Mouse (Mus musculus): ENCODE results near the gene Ftl1.
A peak's percentile ranks its signal among the peaks of the same experiment; 100 is the strongest.

Gene Ftl1

GRCm38 (mm10) chr7:45456721-45457203 lies 2.9 kb downstream of the Ftl1 start:
- no peak for ATAC-seq (ENCODE audit: insufficient number of reproducible peaks, low FRiP score, low TSS enrichment)

GRCm38 (mm10) chr7:45455932-45456696 lies 3.6 kb downstream of the Ftl1 start:
- ATAC-seq (ENCODE audit: insufficient number of reproducible peaks, low FRiP score, low TSS enrichment): no peak

GRCm38 (mm10) chr7:45454971-45455370 lies 4.7 kb downstream of the Ftl1 start:
- ATAC-seq (ENCODE audit: insufficient number of reproducible peaks, low FRiP score, low TSS enrichment): no peak

- ATAC-seq (ENCODE audit: insufficient number of reproducible peaks, low FRiP score, low TSS enrichment): peak; percentile 75; the same call in 1 of the 2 replicates
These were observed 8.2 kb downstream of the Ftl1 start for GRCm38 (mm10) chr7:45451344-45451982.

GRCm38 (mm10) chr7:45449974-45450373 lies 9.7 kb downstream of the Ftl1 start:
- no peak for ATAC-seq (ENCODE audit: insufficient number of reproducible peaks, low FRiP score, low TSS enrichment)

GRCm38 (mm10) chr7:45447325-45447990 lies 12.2 kb downstream of the Ftl1 start:
- no peak for ATAC-seq (ENCODE audit: insufficient number of reproducible peaks, low FRiP score, low TSS enrichment)

GRCm38 (mm10) chr7:45446589-45446988 lies 13.1 kb downstream of the Ftl1 start:
- ATAC-seq (ENCODE audit: insufficient number of reproducible peaks, low FRiP score, low TSS enrichment): no peak

GRCm38 (mm10) chr7:45443526-45444420 lies 15.9 kb downstream of the Ftl1 start:
- no peak for ATAC-seq (ENCODE audit: insufficient number of reproducible peaks, low FRiP score, low TSS enrichment)

GRCm38 (mm10) chr7:45437521-45438276 lies 22.0 kb downstream of the Ftl1 start, which contains the start of gene Ruvbl2:
Gene Ruvbl2, minus strand, starts transcription at chr7:45438096.
- no peak for ATAC-seq (ENCODE audit: insufficient number of reproducible peaks, low FRiP score, low TSS enrichment)

- no peak for ATAC-seq (ENCODE audit: insufficient number of reproducible peaks, low FRiP score, low TSS enrichment)
These were observed 22.6 kb downstream of the Ftl1 start for GRCm38 (mm10) chr7:45437046-45437445.

- no peak for ATAC-seq (ENCODE audit: insufficient number of reproducible peaks, low FRiP score, low TSS enrichment)
These were observed 23.2 kb downstream of the Ftl1 start for GRCm38 (mm10) chr7:45436444-45436843.

- peak; percentile 1; the same call in 1 of the 2 replicates for ATAC-seq (ENCODE audit: insufficient number of reproducible peaks, low FRiP score, low TSS enrichment)
These were observed 24.6 kb downstream of the Ftl1 start for GRCm38 (mm10) chr7:45435038-45435437.

- peak; percentile 85 for ATAC-seq (ENCODE audit: insufficient number of reproducible peaks, low FRiP score, low TSS enrichment)
These were observed 25.3 kb downstream of the Ftl1 start, which contains the start of gene Gys1 for GRCm38 (mm10) chr7:45434203-45435015. Gene Gys1, plus strand, starts transcription at chr7:45434844.

- ATAC-seq (ENCODE audit: insufficient number of reproducible peaks, low FRiP score, low TSS enrichment): no peak
These were observed 25.9 kb downstream of the Ftl1 start for GRCm38 (mm10) chr7:45433835-45434202.

GRCm38 (mm10) chr7:45426556-45426955 lies 33.1 kb downstream of the Ftl1 start:
- ATAC-seq (ENCODE audit: insufficient number of reproducible peaks, low FRiP score, low TSS enrichment): no peak

- no peak for ATAC-seq (ENCODE audit: insufficient number of reproducible peaks, low FRiP score, low TSS enrichment)
These were observed 38.5 kb downstream of the Ftl1 start for GRCm38 (mm10) chr7:45421194-45421593.

GRCm38 (mm10) chr7:45420615-45420919 lies 39.1 kb downstream of the Ftl1 start, which contains the start of gene Lhb:
Gene Lhb, plus strand, starts transcription at chr7:45420820.
- no peak for ATAC-seq (ENCODE audit: insufficient number of reproducible peaks, low FRiP score, low TSS enrichment)

GRCm38 (mm10) chr7:45419859-45420614 lies 39.6 kb downstream of the Ftl1 start:
- ATAC-seq (ENCODE audit: insufficient number of reproducible peaks, low FRiP score, low TSS enrichment): no peak

All from cerebellum, adult (tissue).